Mouse (Mus musculus) embryo, embryonic 9.5 days (tissue): ENCODE measurements around the gene Nr2c2.
A peak's percentile ranks its signal among the peaks of the same experiment; 100 is the strongest.
"Not testable (repeated sequence)": the region's sequence is repeated elsewhere in the genome, so short reads cannot be mapped to it uniquely, and the experiment has no call there.

Source experiments
- DNase-seq: peaks from one replicate; pipeline ENCODE4 v3.0.0-alpha.2; 2017; ENCODE audit errors: extremely low spot score

Nr2c2 gene

DNA sequence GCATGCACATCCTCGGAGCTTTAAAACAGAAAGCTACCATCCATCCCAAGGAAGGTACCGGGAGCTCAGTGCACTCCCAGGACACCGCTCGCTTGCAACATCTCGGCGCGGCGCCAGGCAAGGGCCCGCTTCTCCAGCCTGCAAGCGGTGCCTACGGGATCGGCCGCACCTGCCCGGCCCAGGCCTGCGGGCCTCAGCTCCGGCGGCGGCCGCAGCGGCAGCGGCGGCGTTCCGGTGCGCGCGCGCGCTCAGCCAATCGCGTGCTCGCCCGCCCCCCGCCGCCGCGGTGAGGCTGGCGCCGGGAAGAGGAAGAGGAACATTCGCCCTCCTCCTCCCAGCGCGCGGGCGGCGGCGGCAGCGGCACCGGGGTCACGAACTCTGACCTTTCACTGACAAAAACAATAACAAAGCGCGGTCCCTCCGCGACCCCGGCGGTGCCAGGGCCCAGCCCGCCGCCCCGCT is at the start of gene Nr2c2:
Gene Nr2c2 (plus strand): TSS at position 261 of the 462 bp plus-strand sequence.
- peak; percentile 90 for DNase-seq

DNA sequence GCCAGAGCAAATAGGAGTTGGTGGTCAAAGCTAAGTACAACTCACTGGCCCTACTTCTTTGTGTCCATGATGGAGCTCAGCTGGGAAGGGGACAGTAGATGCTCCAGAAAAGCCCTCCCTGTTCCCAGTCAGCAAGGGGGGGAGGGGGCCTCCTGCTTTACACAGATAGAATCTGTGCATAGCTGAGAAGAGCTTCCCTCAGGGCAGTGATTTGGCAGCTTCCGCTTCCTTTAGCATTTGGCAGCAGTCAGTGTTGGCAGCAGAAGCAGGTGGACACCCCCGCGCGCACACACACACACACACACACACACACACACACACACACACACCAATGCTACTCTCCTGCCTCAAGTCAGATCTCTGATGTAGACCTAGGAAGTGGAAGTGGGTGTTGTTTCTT is 49.1 kb upstream of the Nr2c2 start:
- no peak for DNase-seq

DNA sequence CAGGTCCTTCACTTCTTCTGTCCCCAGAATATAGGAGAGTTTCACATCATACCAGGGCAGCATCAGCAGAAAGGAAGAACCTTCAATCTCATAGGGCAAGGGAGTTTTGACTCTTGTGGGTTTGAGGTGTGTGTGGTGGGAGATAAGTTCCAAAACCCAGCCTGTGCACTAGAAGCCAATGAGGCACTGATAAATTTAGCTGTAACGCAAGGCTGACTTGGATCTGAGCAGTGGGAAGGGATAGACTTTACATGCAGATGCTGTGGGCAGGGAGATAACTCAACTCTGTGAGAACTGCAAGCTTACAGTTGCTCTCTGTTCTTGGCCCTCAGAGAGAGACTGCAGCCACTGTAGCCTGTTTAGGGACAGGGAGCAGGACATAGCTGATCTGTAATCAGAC is 48.3 kb upstream of the Nr2c2 start:
- DNase-seq = no peak

DNA sequence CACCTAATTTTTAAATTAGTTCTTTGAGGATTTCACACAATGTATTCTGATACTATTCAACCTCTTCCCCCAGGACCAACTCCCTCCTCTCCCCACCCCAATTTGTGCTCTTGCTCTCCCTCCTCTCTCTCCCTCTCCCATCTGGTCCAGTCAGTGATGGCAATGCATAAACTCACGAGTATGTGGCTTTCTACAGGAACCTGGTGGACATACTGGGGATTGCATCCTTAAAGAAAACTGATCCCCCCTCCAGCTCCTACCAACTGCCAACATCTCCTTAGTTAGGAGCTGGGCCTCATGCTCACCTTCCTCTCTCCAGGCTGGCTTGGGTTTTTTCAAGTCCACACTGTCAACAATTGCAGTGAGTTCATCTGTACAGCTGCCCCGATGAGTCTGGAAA is 33.4 kb upstream of the Nr2c2 start:
- DNase-seq = no peak

DNA sequence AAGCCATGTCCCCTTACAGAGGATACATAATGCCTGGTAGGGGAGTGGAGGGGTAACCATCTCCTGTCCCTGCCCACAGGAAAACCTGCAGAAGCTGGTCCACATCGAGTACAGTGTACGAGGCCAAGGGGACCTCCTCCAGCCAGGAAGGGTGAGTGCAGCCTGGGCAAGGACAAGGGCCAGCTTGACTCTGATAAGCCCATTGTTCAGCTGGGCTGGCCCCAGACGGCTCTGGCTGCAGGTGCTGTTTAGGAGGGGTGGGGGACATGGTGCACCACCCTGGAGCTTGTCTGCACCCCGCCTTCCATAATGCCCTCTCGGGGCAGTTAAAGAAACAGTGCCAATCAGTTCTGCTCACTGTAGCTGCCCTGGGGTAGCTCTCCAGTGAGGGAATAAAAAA is 29.5 kb upstream of the Nr2c2 start:
- DNase-seq = no peak

DNA sequence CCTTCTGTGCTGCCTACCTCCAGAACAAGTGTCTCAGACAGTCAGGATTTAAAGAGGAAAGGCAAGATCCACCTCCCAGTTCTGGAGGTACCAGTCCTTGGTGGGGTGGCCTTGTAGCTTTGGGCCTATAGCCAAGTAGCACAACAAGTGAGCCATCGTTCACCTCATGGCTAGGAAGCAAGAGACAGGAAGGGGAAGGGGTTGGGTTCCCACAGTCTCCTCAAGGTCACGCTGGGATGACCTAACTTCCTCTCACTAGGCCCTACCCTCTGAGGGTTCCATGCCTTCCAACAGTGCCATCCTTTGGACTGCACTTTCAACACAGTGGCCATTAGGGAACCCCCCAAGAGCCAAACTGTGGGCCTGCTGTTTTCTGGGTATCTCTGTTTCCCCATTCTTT is 27.7 kb upstream of the Nr2c2 start:
- DNase-seq = no peak

DNA sequence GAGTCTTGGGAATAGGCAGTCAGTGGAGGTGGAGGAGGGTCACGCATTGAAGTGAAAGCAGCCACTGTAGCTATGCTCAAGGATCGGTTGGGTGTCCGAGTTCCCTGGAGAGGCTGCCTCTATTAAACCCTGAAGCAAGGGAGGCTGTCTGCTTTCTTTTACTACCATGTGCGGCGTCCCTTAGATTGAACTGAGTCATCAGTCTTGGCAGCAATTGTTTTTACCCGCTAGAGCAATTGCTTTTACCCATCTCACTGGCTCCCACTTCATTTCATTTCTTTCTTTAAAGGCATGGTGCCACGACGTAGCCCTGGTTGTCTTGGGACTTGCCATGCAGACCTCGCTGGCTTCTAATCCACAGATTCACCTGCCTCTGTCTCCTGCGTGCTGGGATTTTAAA is 27.1 kb upstream of the Nr2c2 start:
- no peak for DNase-seq

DNA sequence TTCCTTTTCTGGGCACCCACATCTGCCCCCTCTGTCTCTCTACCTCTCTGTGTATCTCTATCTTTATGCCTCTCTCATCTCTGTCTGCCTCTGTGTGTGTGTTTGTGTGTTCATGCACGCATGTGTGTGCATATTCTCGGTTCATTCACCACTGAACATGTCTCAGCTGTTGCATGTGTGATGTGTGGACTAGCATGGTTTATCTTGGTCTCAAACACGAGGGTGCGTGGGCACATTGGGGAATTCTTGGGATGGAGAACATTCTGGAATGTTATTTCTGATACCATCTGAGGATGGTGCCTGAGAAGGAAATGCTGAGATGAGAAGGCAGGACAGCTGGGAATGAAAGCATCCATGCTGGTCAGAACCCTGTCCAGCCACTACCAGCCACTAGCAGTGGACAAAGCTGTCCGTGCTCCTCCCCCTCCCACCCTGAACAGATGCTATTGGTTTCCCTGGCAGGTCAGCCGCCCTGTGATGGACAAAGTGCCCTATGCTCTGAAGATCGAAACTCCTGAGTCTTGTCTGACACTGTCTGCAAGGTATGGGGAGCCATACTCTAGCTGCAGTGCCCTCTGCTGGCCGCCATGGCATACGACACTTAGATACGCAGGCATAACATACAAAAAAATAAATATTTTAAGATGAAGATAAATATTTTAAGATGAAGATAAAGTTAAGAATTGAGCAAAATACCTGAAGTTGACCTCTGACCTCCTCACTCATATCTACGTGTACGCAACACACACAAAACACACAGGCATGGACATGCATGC is 25.3 kb upstream of the Nr2c2 start:
- peak; percentile 34 for DNase-seq

DNA sequence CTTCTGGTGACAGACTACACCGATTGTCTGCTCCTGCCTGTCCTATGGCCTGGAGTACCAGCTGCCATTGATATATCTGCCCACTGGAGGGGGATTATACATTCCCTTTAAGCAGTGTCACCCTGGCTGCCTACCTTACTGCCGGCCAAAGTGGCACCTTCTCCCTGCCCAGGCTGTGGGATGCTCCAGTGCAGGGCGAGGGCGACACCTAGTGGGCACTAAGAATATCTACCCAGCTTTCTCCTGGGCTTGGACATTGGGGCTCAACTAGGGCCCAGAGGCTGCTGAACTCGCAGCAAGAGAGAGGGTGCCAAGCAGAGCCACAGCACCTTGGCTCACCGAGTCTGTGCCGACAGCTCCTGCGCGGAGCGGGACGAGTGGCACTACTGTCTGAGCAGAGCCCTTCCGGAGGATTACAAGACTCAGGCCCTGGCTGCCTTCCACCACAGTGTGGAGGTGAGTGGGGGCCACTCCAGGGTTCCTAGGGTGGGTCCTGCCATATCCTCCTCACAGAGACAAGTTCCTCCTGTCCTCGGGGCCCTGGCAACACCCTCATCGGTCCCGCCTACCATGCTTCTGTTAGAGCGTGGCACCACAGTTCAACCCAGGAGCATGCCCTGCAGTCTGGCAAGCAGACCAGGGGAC is 23.9 kb upstream of the Nr2c2 start:
- peak; percentile 75 for DNase-seq

DNA sequence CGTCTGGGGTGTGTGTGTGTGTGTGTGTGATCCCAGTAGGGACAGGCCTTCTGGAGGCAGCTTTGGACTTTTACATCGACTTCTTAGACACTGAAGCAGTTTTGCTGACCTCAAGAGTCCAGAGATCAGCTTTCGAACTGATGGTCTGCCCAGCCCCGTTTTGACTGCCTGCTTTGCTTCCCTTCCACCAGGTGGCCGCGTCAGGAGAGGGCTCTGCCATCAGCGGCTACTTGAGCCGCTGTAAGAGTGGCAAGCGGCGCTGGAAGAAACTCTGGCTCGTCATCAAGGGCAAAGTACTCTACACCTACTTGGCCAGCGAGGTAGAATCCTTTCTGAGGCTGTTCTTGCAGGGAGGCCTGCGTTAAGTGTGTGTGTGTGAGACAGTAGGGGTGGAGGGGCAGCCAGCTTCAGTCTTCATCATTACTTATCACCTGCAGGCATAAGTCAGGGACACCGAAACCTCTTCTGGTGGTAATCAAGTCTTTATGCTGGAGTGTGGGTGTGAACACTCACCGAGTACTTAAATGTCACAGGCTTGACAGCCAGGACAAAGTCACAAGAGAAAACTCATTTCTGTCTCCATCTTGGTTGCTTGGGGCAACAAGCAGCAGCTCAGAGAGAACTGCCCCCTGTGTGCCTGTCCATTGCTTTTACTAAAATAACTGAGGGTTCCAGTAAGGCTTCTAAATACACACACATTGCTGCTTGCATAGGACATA is 19.9 kb upstream of the Nr2c2 start:
- no peak for DNase-seq

DNA sequence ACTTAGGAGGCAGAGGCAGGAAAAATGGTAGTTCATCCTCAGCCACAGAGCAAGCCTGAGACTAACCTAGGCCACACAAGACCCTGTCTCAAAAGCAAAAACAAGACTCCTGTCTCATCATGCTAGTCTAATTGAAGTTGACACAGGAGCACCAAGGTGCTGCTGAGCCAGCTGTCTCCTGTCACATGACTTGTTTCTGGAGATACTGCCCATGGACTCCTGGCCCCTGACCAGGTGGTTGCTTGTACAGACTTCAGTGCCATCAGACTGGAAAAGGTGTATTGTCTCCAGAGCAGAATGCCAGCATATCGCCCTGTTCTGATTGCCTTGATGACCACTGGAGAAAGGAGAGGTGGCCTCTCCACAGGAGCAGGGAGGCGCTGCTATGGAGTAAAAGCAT is 10.5 kb upstream of the Nr2c2 start:
- no peak for DNase-seq

DNA sequence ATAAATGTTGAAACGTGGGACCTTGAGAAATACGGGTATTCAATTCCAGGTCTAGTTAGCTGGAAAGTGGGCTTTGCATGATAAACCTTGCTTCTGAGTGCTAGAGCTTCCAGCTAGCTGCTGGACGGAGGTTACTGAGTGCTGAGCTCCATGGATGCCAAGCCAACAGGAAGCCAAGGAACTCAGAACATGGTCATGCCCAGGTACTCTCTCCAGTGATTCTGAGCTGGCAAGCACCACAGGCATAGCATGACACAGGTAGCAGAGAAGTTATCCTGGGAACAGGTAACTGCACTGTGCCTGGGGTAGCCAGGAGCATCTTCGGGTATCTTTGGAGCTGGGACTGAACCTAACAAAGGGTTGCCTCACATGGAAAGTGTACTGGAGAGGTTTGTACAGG is 8.4 kb upstream of the Nr2c2 start:
- no peak for DNase-seq

DNA sequence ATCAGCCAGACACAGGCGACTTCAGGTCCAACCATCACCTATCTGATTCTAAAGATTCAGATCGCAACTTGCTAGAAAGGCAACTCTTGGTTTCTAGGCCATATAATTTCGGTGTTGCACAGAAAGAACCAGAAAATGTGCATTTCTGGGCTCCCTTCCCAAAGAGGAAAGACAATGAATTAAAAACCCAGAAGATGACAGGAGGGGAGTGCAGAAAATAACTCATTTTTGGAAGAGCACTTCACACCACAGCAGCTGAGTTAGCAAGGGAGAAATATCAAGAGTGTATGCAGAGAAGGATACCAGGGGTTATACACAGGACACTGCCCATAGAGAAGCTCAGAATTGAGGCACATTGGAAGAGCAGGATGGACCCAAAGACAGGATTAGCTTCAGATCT is 6.3 kb upstream of the Nr2c2 start:
- no peak for DNase-seq

DNA sequence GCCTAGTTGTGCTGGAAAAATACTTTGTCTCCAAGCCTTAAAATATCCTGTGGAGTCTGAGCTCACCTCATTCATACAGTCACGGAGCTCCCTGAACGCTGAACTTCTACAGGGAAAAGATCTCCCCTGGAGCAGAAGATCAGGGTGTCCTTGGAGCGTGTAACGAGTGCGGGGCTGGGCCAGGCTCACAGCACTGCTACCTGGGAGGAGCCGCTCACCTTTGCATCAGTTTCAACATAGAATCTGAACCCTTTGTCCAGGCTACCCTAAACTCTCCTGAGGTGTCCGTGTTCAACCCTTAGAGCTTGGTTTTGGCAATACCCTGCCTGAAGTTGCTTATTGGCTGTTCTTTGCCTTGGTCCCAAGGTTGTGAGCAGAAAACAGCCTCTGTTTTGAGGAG is 2.0 kb upstream of the Nr2c2 start:
- DNase-seq = not testable (repeated sequence)

DNA sequence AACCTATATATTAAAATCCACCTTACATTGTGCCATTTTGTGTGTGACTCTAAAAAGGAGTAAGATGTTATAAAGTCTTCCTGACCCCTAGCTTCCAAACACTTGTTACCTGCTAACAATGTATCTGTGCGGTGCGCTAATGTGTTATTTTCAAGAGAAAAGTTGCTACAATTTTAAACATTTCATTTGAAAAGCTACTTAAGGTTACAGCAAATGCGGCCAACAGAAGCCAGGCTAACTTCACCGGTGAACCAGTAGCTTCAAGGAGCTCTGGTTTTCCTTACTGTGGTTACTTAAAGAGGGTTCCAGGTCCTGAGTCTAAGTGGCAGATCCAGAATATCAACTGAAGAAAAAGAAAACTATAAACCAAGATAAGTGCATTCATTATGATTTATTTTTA is 1.2 kb upstream of the Nr2c2 start:
- DNase-seq = no peak

DNA sequence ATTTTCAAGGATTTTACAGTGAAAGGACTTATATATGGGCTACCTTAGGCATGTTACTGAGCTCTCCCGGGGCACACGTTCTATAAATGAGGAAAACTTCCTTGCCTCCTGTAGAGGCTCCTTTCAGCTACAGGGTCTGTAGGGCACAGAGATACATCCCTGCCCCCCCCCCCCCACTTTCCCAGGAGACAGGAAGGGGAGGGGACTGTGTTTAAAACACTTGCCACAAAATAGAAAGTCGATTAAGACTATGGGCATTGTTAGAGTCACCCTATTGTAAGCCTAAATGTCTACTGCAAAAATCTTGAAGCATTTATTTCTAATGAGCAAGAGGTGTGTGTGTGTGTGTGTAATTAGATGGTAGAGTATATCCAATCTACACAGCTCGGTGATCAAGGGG is 693 bp upstream of the Nr2c2 start:
- no peak for DNase-seq

DNA sequence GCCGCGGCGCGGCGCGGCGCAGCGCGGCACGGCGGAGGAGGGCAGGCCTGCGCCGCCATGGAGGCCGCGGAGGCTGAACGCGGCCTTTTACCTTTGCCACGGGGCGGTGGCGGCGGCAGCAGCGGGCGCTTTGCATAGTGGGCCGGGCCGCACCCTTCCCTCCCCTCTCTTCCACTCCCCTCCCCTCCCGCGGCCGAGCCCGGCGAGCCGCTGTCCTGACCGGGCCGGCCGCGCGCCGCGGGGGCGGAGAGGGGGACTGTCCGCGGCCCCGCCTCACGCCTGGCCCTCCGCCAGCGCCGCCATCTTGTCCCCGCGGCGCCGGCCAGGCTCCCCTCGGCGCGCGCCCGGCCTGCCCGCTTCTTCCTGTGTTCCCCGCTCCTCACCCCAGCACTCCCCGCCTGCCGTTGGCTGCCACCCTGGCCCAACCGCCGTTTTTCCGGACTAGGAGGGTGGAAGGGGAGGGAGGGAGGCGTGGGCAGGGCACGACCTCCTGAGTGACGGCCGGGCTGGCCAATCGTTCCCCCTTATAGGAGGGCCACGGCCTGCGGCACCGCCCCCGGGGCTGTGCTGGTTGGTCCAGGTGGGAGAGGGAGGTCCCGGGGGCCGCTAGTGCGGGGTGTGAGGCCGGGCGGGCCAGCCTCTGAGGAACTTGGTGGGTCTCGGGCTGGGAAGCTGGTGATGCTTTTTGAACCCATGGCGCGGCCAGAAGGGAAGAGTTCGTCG is 738 bp downstream of the Nr2c2 start:
- DNase-seq = peak; percentile 100

DNA sequence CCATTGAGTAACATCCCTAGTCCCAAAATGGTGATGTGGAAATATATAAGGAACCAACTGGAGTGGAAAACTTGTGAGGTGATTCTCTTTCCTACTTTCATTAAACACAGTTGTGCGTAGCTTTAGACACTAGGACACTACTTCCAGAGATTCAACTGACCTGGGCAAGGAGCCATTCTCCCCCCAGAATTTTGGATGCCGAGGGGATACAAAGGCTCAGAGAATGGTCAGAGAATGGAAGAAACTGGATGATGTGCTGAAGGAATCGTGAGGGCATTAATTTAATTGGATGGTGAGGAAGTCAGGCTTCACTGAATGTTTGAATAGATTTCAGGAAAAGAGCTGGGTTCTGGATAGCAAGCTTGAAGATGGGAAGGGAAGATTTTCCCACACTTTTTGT is 1.5 kb downstream of the Nr2c2 start:
- no peak for DNase-seq

DNA sequence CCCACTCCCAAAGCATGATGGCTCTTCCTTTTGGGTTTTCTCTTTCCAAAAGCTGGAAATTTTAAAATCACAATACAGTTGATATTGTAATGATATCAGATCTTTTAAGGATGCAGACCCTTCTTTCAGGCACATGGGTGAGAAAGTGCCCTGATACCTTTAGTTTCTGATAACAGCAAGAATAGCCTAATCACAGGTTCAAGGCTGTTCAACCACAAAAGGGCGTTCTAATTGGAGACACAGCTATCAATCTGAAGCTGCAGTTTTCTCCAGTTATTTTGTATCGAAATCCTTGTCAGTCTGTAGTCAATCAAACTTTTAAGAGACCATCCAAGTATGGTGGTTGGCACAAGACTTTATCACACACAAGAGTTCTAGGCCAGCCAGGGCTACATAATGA is 2.7 kb downstream of the Nr2c2 start:
- no peak for DNase-seq

DNA sequence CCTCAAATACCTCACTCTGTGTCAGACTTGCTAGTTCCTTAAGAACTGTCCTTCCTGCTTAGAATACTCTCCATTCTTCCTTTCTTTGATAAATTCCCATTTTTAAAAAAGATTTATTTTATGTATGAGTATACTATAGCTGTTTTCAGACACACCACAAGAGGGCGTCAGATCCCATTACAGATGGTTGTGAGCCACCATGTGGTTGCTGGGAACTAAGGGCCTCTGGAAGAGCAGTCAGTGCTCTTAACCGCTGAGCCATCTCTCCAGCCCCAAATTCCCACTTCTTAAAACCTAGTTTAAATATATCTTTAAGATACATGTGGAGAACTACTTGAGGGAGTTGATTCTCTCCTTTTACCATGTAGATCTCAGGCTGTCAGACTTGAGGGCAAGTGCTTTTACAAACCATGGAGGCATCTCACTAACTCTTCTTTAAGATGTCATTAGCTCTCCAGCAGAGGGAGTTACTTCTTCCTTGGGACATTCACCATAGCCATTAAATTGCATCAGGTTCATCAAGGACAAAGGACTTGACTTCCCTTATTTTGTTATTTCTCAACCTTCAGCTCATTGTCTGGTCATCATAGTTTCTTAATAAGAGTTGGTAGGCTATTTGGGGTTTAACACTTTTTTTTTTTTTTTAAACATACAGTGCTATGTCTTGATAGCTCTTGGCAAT is 9.6 kb downstream of the Nr2c2 start:
- no peak for DNase-seq

DNA sequence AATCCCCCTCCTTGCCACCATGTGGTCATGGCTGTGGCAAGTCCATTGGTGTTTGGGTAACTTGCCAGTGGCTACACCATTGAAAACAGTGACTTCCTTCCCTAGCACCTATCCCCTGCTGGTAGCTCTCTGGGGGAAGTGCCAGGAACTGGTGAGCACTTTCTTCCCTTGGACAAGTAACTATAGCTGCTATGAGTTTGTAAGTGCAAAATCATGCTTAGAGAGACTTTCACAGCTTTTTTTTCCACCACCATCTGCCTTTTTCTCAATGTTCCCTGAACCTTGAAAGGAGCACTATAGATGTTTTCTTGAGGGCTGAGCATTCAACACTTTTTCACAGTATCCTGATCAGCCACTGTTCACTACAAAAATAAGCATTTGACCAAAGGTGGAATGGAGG is 33.4 kb downstream of the Nr2c2 start:
- DNase-seq = no peak
